Mouse (Mus musculus) embryonic stem cell, embryonic (primary cell): ENCODE measurements around the gene Cntnap2.

ENCODE experiments used
- CTCF ChIA-PET, 4 experiments: fragments of 300-600 bp in 2 of 4; fragments of 350-600 bp in 2 of 4; sonication (Branson Sonifier 250); formaldehyde crosslinking; loops; one replicate each; lab custom pipeline; 2022; ENCODE audit warnings: inconsistent platforms in 2 of 4; lab: Charles Lee
- POLR2A ChIA-PET, 4 experiments: fragments of 300-600 bp in 2 of 4; fragments of 350-600 bp in 2 of 4; sonication (Branson Sonifier 250); formaldehyde crosslinking; loops; one replicate each; lab custom pipeline; 2022; ENCODE audit warnings: antibody characterized with exemption in 4 of 4, inconsistent platforms in 1 of 4; lab: Charles Lee

Cntnap2 gene

DNA sequence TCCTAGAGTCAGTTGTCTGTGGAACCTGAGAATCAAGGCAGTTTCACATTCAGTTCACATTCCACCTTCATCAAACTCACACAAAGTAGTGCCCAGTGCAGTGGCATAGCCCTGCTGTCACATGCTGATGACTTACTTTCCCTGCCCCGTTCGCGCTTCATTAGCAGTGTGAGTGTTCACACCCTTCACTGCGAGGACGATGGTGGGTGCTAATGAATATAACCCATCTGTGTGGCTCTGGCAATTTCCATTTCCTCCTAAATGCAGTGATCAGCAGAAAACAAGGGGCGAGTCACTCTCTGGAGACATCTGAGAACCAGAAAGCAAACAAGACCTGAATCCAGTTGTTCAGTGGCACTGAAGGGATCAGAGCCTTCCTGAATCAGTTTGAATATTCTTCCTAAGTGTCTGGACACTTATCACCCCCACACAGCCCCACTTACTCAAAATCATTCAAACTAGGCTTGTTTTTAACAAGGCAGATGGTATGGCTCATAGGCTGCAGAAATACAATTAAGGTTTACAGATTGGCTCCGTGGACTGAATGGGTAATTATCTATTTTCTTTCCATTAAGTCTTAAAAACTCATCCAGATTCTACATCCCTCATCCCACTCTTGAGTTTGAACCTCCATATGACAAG is 2169.6 kb downstream of the Cntnap2 start:
- ChIA-PET CTCF (no interaction called here), POLR2A (no interaction called here)

DNA sequence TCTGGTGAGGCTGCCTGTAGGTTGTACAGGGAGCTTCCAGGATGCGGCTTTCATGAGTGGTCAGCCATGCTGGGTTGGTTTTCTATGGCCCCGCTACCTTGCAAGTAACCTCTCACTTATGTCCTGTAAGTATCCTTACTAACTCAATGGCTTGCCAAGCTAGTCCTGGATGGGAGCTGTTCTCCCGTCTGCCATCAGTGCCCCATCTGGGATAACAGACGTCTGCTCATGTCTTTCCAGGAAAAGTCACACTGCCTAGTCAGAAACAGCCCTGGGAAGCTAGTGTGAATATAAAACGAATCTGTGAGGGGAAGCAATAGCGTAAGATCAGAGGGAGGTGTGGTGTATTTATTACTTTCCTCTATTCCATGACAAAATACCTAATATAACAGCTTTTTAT is 2172.4 kb downstream of the Cntnap2 start:
- ChIA-PET POLR2A (interaction anchor here in 3 of 4 experiments (0.5 to 1.9 kb wide), 5 partner anchors 13 to 435 kb away, joined by 3 to 7 read pairs (median 3); no protein-coding TSS in a partner anchor), CTCF (no interaction called here)

DNA sequence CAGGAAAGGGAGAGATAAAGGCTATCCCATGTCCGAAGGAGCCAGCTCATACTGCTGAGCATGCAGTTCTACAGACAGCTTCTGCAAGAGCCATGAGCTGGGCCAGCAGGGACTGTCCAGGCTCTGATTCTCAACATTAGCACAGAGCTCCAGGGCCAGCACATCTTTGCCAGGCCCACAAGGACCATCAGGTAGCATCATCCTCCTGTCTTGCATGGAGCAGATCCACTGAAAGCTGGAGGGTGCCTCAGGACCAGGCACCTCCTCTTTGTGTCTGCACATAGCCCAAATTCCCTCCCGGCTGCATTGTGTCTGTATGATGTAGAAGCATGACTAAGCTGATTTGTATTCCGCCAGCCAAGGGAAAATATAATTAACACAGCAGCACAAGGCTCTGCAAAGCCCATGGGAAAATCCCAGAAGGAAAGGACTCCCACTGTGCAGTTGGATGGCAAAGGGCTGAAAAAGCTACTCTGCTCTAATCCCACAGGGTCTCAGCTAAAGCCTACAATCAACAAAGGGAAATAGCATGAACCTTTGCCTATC is 2180.3 kb downstream of the Cntnap2 start:
- ChIA-PET CTCF (no interaction called here), POLR2A (interaction anchor here in 2 of 4 experiments (0.6 to 1.5 kb wide), 4 partner anchors 9 to 267 kb away, joined by 3 read pairs; no protein-coding TSS in a partner anchor)

DNA sequence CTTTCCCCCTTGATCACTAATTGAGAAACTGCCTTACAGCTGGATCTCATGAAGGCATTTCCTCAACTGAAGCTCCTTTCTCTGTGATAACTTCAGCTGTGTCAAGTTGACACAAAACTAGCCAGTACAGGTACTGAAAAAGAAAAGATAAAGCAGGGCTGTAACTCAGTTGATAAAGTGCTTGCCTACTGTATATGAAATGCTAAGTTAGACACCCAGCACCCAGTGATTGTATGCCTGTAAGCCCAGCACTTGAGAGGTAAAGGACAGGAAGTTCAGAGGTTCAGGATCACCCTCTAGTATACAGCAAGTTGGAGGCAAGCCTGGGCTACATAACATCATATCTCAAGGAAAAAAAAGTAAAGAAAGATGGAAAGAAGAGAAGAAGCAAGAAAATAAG is 2182.2 kb downstream of the Cntnap2 start:
- ChIA-PET POLR2A (no interaction called here), CTCF (no interaction called here)

DNA sequence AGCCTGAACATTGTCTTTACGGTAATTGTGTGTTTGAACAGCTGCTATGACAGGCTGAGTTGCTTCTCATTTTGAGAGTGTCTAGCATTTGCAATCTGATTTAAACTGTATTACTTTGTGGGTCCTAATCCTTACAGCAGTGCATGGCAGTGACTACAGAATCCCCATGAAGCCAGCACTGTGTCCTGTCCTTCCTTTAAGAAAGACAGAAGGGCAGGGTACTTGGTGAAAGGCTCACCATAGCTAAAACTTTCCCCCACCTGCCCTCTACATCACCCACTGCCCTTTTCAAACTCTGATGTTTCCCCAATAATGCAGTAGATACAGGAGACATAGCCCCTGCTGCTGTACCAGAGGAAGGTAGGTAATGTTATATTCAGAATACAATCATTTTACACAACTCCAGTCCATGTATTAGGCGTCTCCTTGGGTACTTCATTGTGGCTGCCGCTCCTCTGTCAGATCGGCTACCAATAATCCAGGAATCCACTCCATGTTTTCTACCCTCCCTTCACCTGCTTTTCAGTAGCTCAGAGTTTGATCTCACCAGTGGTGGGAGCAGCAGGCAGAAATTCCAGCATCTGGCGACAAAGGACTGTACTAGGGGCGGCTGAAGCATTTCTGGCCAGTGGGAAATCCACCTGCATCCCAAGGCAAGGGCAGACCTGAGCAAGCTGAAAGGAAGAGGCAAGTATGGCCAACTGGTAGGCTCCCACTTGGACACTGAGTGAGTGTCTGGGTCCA is 2184.9 kb downstream of the Cntnap2 start:
- ChIA-PET POLR2A (interaction anchor here in 3 of 4 experiments (0.6 to 4.2 kb wide), 23 partner anchors 9 to 351 kb away, joined by 3 to 22 read pairs (median 4); partner anchors contain the start of genes Cul1 (in 2 of the 3) and Ezh2 (in 1 of the 3)), CTCF (interaction anchor here in 2 of 4 experiments (0.7 to 0.9 kb wide), 2 partner anchors 53 to 57 kb away, joined by 3 read pairs; no protein-coding TSS in a partner anchor)

GRCm38 (mm10) chr6:47244642-47245041 is 2185.5 kb downstream of the Cntnap2 start:
- CTCF ChIA-PET: interaction anchor here in 1 of 4 experiments (0.9 to 1.2 kb wide), 2 partner anchors 53 to 56 kb away, joined by 3 read pairs; no protein-coding TSS in a partner anchor
- POLR2A ChIA-PET: interaction anchor here in 3 of 4 experiments (0.8 to 4.2 kb wide), 23 partner anchors 12 to 350 kb away, joined by 3 to 22 read pairs (median 4); partner anchors contain the start of genes Cul1 (in 2 of the 3) and Ezh2 (in 1 of the 3)

GRCm38 (mm10) chr6:47255270-47255669 is 2196.1 kb downstream of the Cntnap2 start:
- CTCF ChIA-PET: interaction anchor here in 1 of 4 experiments (1.4 kb wide), 1 partner anchor 9 kb away, joined by 3 read pairs; no protein-coding TSS in a partner anchor
- POLR2A ChIA-PET: interaction anchor here in 1 of 4 experiments (0.9 kb wide), 1 partner anchor 11 kb away, joined by 3 read pairs; no protein-coding TSS in a partner anchor

DNA sequence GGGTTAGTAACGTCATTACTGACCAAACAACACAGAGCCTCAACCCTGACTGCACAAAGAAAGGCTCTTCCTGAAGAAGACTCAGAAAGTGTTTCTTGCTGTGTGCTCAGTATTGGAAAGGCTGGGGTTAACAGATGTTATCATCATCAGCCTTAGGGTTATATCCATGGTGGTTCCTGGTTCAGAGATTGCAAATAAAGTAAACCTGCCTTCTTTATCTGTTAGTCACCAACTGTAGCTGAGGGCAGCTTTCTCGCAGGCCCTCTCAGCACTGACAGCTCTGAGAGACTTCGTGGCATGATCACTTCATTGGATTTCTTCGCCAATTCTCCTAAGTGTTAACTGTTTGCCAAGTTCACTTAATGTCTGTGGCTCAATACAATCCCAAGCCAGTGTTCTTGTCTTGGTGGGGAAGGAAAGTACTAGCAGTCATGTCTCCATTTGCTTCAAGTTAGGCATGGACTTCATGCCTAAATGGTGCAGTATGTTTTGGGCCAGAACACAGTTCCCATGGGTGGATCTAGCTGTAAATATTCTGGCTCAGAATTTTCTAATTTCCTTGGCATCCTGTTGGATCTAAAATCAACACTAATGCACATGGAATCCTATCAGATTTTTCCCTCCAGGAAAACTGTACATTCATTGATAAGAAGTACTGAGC is 2197.2 kb downstream of the Cntnap2 start:
- CTCF ChIA-PET: interaction anchor here in 1 of 4 experiments (1.4 kb wide), 1 partner anchor 10 kb away, joined by 3 read pairs; no protein-coding TSS in a partner anchor
- POLR2A ChIA-PET: interaction anchor here in 1 of 4 experiments (0.9 to 1.0 kb wide), 2 partner anchors 12 to 29 kb away, joined by 3 to 5 read pairs; no protein-coding TSS in a partner anchor

DNA sequence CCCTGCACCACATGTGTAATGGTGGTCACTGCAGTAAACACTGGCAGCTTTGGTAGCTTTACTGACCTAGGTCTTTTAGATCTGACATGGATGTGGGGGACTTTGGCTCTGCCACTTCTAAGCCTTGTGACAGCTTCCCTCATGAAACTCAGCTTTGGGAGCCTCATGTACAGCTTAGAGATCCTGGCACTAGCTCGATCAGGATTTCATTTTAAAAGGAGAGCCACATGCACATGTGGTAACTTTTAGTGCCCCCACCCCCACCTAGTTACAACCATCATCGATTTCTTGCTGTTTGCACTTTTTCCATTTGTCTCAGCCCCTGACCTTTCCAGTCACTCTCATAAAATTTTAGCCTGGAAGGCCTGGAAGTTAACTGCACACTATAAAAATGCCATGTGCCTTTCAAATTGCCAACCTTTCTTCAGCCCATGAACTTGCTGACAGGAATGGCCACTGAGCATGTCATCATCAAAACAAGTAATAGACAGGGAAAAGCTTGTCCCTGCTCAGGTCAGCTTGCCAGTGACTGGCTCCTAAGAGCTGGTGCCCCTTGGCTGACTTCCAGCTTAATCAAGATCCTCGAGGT is 2197.9 kb downstream of the Cntnap2 start:
- ChIA-PET CTCF (interaction anchor here in 1 of 4 experiments (0.8 kb wide), 1 partner anchor 13 kb away, joined by 3 read pairs; no protein-coding TSS in a partner anchor), POLR2A (interaction anchor here in 1 of 4 experiments (0.9 to 1.7 kb wide), 3 partner anchors 13 to 28 kb away, joined by 3 to 5 read pairs (median 4); no protein-coding TSS in a partner anchor)

GRCm38 (mm10) chr6:47259626-47260114 is 2200.5 kb downstream of the Cntnap2 start:
- POLR2A ChIA-PET: interaction anchor here in 2 of 4 experiments (0.7 to 1.7 kb wide), 7 partner anchors 9 to 78 kb away, joined by 3 to 7 read pairs (median 6); no protein-coding TSS in a partner anchor
- CTCF ChIA-PET: no interaction called here

GRCm38 (mm10) chr6:47267236-47267635 is 2208.1 kb downstream of the Cntnap2 start:
- ChIA-PET CTCF (no interaction called here), POLR2A (no interaction called here)

DNA sequence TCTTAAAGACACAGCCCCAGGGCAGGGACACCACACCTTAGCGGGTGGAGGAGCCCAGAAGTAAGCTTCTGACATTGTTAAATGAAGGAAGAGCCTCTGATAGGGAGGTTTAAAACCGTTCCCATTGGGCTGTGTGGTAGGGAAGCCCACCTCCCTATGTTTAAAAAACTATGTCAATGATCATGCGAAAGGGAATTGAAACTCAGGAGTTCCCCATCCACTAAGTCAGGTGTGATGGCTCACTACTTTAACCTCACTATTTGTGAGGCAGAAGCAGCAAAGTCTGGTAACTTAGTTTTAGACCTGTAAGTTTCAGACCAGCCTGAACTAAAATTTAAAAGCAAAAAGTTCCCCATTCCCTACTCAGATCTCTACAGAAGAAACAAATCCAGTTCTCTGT is 2210.3 kb downstream of the Cntnap2 start:
- CTCF ChIA-PET: interaction anchor here in 2 of 4 experiments (0.7 to 1.1 kb wide), 2 partner anchors 12 to 78 kb away, joined by 3 read pairs; no protein-coding TSS in a partner anchor
- POLR2A ChIA-PET: interaction anchor here in 2 of 4 experiments (1.0 to 1.3 kb wide), 4 partner anchors 9 to 34 kb away, joined by 3 read pairs; no protein-coding TSS in a partner anchor

DNA sequence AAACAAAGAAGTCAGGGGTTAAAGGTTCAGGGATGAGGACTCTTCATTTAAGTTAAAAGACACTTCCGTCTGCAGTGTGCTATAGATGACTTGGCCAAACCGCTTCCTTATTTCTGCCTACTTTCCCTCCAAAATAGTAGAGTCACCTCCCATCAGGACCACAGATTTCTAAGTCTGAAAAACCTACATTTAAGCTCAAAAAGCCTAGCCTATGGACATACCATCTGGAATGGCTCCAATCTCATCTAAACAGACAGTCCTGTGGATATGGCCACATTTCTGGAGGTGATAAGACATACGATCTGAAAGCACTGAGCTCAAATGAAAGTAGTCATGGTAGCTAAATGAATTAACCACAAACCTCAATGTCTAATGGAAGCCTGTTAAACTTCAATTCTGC is 2212.4 kb downstream of the Cntnap2 start:
- POLR2A ChIA-PET: interaction anchor here in 2 of 4 experiments (1.2 to 1.3 kb wide), 3 partner anchors 82 to 94 kb away, joined by 3 to 5 read pairs (median 3); no protein-coding TSS in a partner anchor
- CTCF ChIA-PET: no interaction called here

DNA sequence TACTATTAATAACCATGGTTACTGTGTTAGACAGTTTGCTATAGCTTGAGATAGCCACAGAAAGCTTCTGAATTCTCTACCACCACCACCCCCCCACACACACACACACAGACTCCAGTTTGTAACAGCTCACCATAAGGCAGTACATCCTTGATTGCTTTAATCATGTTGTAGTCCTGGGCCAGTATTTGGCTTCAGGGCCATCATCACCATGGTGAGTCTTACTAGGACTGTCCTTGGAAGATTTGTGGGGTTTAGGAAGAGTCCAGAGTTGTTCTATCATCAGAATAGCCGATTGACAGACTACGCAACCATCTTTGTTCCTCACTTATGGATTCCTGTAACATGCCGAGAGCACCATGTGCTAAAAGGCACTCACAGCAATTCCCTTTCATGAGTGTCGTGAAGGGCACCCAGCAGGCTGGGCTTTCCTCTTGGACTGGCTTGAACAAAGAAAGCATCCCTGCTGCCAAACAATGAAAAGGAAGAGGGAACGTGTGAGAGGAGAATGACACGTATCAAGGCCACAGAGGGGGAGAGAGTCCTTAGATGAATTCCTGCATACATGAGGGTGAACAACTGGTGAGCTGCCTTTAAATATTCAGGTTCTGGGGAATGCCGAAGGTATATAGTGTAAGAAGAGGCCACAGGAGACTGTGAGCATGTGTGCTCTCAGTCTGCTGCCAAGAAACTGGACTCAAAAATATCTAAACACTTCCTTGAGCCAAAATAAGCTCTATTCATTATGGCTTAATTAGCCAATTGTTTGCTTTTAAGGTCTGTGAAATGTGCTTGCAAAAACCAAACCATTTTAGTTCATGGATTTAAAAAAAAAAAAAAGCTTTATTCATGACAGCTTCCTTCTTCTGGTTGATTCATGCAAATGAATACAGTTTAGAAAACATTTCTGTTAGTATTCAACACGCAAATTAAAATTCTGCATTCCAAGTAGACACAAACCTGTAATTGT is 2213.7 kb downstream of the Cntnap2 start:
- ChIA-PET CTCF (no interaction called here), POLR2A (interaction anchor here in 2 of 4 experiments (0.6 to 1.5 kb wide), 14 partner anchors 11 to 322 kb away, joined by 3 to 5 read pairs (median 3); partner anchors contain the start of gene Ezh2 (in 1 of the 2))

DNA sequence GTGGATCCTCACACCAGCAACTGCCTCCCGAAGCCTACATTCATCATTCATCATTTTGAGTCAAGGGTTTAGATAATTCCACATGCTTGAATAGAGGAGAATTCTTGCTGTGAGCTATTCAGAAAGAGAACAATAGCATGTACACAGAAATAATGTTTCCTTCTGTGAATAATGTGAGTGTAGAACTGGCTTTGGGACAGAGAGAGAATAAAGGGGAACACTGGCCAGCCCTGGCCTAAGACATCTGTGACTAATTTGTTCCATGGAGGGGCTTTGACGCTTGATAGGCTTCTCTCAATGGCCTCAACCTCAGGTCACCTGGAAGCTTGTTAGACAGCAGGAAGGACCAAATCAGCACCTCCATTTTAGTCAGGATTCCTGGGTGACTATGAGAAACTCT is 2215.9 kb downstream of the Cntnap2 start:
- ChIA-PET POLR2A (interaction anchor here in 1 of 4 experiments (1.9 kb wide), 1 partner anchor 30 kb away, joined by 4 read pairs; no protein-coding TSS in a partner anchor), CTCF (no interaction called here)

- ChIA-PET POLR2A (interaction anchor here in 3 of 4 experiments (0.6 to 1.6 kb wide), 5 partner anchors 88 to 93 kb away, joined by 3 read pairs; no protein-coding TSS in a partner anchor), CTCF (interaction anchor here in 1 of 4 experiments (0.7 kb wide), 1 partner anchor 371 kb away, joined by 3 read pairs; no protein-coding TSS in a partner anchor)
Measured at GRCm38 (mm10) chr6:47279183-47279582, 2220.0 kb downstream of the Cntnap2 start.
